Mouse (Mus musculus) brain, embryonic 14.5 days (tissue): ENCODE measurements around the gene Gm13290. TPM values are rescaled to one million over a fixed set of nuclear protein-coding genes. Genes with fewer than 3 reads are reported as not detected.
"Not testable (repeated sequence)": the region's sequence is repeated elsewhere in the genome, so short reads cannot be mapped to it uniquely, and the experiment has no call there.

Source experiments
- DNase-seq: peaks from one replicate; pipeline ENCODE4 v3.0.0-alpha.2; 2011; ENCODE audit warnings: low read depth
- CTCF ChIP-seq: fragments of 200-500 bp; IDR thresholded peaks from 2 replicates; pipeline ENCODE4 v1.5.1; 2012; ENCODE audit warnings: inconsistent platforms, mild to moderate bottlenecking, moderate library complexity, borderline replicate concordance; ENCODE audit not compliant: insufficient read depth, insufficient read length; ENCODE audit errors: extremely low read depth
- POLR2A ChIP-seq: fragments of 200-500 bp; IDR thresholded peaks from 2 replicates; pipeline ENCODE4 v1.6.1; 2012; ENCODE audit warnings: mild to moderate bottlenecking, inconsistent platforms, borderline replicate concordance; ENCODE audit not compliant: poor library complexity, insufficient read depth, insufficient read length, severe bottlenecking; ENCODE audit errors: extremely low read depth
- polyA plus RNA-seq: library from polyadenylated mRNA; depleted of rRNA; stranded (reverse); fragments of >200 nt; gene quantifications from 2 replicates; pipeline ENCODE4 v1.2.3, GENCODE M21; 2012

Gene Gm13290
- polyA plus RNA-seq, 1 experiment: not detected

GRCm38 (mm10) chr4:88776622-88777021 is 3.0 kb downstream of the Gm13290 start, which contains the start of gene Gm13289:
TSS of gene Gm13289 (plus strand) at chr4:88776922.
- DNase-seq: not testable (repeated sequence)

- DNase-seq: not testable (repeated sequence)
Measured at GRCm38 (mm10) chr4:88779550-88779949, 5.9 kb downstream of the Gm13290 start, which contains the start of gene Gm13272. TSS of gene Gm13272 (plus strand) at chr4:88779850.

DNA sequence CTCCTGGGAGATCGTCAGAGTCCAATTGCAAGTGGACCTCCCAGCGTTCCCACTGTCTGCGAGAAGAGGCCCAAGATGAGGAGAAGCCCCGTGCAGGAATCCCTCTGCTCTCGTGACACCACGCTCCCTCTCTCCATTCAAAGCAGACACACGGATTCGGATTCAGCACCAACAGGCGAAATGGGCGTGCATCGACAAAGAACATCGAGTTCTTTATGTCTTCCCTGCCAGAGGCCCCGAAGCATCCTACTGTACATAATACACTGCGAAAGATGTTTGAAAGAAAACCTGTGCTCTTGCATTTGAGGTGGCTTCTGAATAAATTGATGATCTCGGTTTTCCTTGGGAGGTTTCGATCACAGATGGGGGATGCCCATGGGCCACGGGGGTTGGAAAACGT is 6.7 kb downstream of the Gm13290 start:
- DNase-seq: not testable (repeated sequence)

- not testable (repeated sequence) for DNase-seq
Measured at GRCm38 (mm10) chr4:88781831-88782230, 8.2 kb downstream of the Gm13290 start, which contains the start of gene Ifnz. TSS of gene Ifnz (plus strand) at chr4:88782131.

DNA sequence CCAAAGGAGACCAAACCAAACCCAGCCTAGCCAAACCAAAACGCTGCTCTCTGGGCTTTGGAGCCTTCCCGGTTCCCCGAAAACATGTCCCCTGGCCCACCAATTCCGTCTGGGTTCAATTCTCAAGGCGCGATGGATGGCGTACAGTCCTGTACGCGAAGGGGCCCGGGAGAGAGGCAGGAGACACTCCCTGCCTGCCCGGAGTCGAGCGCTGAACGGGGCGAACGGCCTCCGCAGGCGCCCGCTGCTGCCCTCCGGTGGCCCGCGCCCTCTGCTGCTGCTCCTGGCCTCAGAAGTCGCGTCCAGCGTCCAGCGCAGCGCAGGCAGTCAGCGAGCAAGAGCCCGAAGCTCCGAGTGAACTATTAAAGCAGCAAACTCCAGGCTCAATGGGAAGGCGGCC is 8.7 kb downstream of the Gm13290 start:
- not testable (repeated sequence) for DNase-seq

DNA sequence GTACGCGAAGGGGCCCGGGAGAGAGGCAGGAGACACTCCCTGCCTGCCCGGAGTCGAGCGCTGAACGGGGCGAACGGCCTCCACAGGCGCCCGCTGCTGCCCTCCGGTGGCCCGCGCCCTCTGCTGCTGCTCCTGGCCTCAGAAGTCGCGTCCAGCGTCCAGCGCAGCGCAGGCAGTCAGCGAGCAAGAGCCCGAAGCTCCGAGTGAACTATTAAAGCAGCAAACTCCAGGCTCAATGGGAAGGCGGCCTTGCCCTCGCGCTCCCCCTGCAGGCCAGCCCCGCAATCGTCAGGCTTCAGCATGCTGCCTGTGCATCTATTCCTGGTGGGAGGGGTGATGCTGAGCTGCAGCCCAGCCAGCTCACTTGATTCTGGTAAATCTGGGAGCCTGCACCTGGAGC is 11.8 kb downstream of the Gm13290 start, which contains the start of gene Gm13276:
TSS of gene Gm13276 (plus strand) at position 301 of the 400 bp plus-strand sequence.
- not testable (repeated sequence) for DNase-seq

DNA sequence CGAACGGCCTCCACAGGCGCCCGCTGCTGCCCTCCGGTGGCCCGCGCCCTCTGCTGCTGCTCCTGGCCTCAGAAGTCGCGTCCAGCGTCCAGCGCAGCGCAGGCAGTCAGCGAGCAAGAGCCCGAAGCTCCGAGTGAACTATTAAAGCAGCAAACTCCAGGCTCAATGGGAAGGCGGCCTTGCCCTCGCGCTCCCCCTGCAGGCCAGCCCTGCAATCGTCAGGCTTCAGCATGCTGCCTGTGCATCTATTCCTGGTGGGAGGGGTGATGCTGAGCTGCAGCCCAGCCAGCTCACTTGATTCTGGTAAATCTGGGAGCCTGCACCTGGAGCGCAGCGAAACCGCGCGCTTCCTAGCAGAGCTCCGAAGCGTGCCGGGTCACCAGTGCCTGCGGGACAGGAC is 14.8 kb downstream of the Gm13290 start, which contains the start of gene Gm13277:
TSS of gene Gm13277 (plus strand) at position 231 of the 400 bp plus-strand sequence.
- TF ChIP-seq CTCF: peak; percentile 29; the same call in 1 of the 2 replicates
- DNase-seq: not testable (repeated sequence)

GRCm38 (mm10) chr4:88791250-88791649 is 17.6 kb downstream of the Gm13290 start, which contains the start of gene Gm13278:
TSS of gene Gm13278 (plus strand) at chr4:88791550.
- DNase-seq: not testable (repeated sequence)

DNA sequence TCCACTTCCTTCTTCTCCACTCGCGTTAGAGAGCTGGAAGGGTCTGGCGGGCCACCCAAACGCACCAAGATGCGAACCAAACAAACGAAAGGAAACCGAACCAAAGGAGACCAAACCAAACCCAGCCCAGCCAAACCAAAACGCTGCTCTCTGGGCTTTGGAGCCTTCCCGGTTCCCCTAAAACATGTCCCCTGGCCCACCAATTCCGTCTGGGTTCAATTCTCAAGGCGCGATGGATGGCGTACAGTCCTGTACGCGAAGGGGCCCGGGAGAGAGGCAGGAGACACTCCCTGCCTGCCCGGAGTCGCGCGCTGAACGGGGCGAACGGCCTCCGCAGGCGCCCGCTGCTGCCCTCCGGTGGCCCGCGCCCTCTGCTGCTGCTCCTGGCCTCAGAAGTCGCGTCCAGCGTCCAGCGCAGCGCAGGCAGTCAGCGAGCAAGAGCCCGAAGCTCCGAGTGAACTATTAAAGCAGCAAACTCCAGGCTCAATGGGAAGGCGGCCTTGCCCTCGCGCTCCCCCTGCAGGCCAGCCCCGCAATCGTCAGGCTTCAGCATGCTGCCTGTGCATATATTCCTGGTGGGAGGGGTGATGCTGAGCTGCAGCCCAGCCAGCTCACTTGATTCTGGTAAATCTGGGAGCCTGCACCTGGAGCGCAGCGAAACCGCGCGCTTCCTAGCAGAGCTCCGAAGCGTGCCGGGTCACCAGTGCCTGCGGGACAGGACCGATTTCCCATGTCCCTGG is 20.5 kb downstream of the Gm13290 start, which contains the start of gene Gm13275:
TSS of gene Gm13275 (plus strand) at position 552 of the 740 bp plus-strand sequence.
- DNase-seq: not testable (repeated sequence)

DNA sequence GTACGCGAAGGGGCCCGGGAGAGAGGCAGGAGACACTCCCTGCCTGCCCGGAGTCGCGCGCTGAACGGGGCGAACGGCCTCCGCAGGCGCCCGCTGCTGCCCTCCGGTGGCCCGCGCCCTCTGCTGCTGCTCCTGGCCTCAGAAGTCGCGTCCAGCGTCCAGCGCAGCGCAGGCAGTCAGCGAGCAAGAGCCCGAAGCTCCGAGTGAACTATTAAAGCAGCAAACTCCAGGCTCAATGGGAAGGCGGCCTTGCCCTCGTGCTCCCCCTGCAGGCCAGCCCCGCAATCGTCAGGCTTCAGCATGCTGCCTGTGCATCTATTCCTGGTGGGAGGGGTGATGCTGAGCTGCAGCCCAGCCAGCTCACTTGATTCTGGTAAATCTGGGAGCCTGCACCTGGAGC is 23.5 kb downstream of the Gm13290 start, which contains the start of gene Gm13279:
TSS of gene Gm13279 (plus strand) at position 301 of the 400 bp plus-strand sequence.
- not testable (repeated sequence) for DNase-seq

DNA sequence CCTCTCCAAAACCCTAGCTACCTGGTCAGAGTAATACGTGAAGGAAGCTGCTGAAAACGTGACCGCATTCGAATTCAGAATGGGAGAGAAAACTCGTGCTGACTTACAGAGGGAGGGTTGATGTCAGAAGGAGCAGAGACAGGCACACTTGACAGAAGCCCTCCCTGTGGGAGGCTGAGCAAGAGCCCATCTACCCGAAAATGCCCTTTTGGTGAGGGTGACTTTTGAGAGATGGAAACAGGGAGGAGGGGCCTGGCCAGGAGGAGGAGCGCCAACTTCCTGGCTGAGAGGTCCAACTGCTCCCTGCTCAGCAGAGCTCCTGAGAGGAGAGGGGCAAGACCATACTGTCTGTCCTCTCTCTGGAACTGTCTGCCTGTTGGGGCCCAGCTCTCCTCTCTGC is 25.7 kb downstream of the Gm13290 start, which contains the start of gene Gm13285:
TSS of gene Gm13285 (plus strand) at position 301 of the 400 bp plus-strand sequence.
- DNase-seq: not testable (repeated sequence)

DNA sequence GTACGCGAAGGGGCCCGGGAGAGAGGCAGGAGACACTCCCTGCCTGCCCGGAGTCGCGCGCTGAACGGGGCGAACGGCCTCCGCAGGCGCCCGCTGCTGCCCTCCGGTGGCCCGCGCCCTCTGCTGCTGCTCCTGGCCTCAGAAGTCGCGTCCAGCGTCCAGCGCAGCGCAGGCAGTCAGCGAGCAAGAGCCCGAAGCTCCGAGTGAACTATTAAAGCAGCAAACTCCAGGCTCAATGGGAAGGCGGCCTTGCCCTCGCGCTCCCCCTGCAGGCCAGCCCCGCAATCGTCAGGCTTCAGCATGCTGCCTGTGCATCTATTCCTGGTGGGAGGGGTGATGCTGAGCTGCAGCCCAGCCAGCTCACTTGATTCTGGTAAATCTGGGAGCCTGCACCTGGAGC is 29.3 kb downstream of the Gm13290 start, which contains the start of gene Gm13287:
TSS of gene Gm13287 (plus strand) at position 301 of the 400 bp plus-strand sequence.
- not testable (repeated sequence) for DNase-seq

GRCm38 (mm10) chr4:88805231-88805630 is 31.6 kb downstream of the Gm13290 start, which contains the start of gene Gm13288:
TSS of gene Gm13288 (plus strand) at chr4:88805531.
- DNase-seq: not testable (repeated sequence)

GRCm38 (mm10) chr4:88805761-88806160 is 32.1 kb downstream of the Gm13290 start:
- not testable (repeated sequence) for DNase-seq

DNA sequence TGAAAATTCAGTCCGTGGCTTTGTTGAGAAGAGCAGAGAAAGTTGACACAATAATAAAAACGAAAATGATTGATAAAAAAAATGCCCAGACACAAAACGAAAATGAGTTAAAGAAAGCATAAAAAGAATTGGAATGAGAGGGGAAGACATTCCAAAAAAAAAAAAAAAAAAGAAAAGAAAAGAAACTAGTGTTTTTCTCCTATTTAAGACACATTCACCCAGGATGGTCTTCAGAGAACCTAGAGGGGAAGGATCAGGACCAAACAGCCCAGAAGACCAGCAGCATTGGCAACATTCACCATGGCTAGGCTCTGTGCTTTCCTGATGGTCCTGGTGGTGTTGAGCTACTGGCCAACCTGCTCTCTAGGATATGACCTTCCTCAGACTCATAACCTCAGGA is 42.3 kb downstream of the Gm13290 start, which contains the start of gene Ifna7:
TSS of gene Ifna7 (plus strand) at position 301 of the 400 bp plus-strand sequence.
- TF ChIP-seq CTCF: no peak
- no peak for TF ChIP-seq POLR2A
- DNase-seq: no peak
